Mouse (Mus musculus) C2C12 (cell line): ENCODE data around the gene Nav3.

ENCODE experiments used
- CEBPB ChIP-seq: IDR thresholded peaks from one replicate; pipeline ENCODE4 v1.6.1; 2011; ENCODE audit warnings: low read depth, mild to moderate bottlenecking, control low read depth, moderate library complexity
- CTCF ChIP-seq: IDR thresholded peaks from one replicate; pipeline ENCODE4 v1.5.1; 2011; ENCODE audit not compliant: control insufficient read depth, insufficient read depth, insufficient read length
- FOSL1 ChIP-seq: IDR thresholded peaks from one replicate; pipeline ENCODE4 v1.8.0; 2011; ENCODE audit warnings: mild to moderate bottlenecking, low read length; ENCODE audit not compliant: poor library complexity, insufficient read depth, severe bottlenecking
- MAX ChIP-seq: IDR thresholded peaks from one replicate; pipeline ENCODE4 v1.6.1; 2011; ENCODE audit warnings: mild to moderate bottlenecking, control low read depth
- MYOG ChIP-seq: IDR thresholded peaks from one replicate; pipeline ENCODE4 v1.6.1; 2011; ENCODE audit not compliant: control insufficient read depth, insufficient read length; ENCODE audit errors: extremely low read depth
- USF1 ChIP-seq: IDR thresholded peaks from one replicate; pipeline ENCODE4 v1.6.1; 2011; ENCODE audit warnings: low read depth, mild to moderate bottlenecking, control low read depth, moderate library complexity

DNA sequence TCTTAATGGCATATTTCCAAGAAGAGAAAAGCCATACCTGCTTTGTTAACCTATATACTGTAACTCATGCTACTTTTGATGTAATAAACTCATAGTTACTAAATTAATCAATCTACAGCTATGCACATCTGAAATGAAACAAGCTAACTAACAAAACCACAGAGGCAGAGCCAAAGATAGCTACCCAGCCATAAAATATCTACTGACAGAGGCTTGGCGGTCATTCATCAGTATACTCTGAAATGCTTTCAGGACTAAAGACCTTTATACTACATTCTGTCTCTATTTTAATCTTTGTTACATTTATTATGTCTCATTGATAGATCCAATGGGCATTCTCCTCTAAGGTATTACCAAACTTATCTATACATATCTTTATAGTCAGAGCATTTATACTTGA lies 185.4 kb downstream of the Nav3 start:
- TF ChIP-seq CTCF, result no peak
- TF ChIP-seq MAX, result no peak
- TF ChIP-seq CEBPB, result no peak
- no peak for TF ChIP-seq FOSL1
- TF ChIP-seq USF1, result no peak
- TF ChIP-seq MYOG, result no peak
